Comparison of ENCODE assay signal across 20 mouse cellular contexts in genomic region chr5:73351796-73352195, GRCm38 (mm10). TPM values are rescaled to one million over a fixed set of nuclear protein-coding genes. Genes with fewer than 3 reads are reported as not detected.
A peak's percentile ranks its signal among the peaks of the same experiment; 100 is the strongest.
DNase-seq lines count a peak whose midpoint lies in the region; ATAC-seq and TF ChIP-seq lines count a peak whose summit lies in the region.
"Had no signal": no experiment of that assay in that cellular context is flagged by ENCODE, and none has a peak within 500 bp of the region (broad histone marks: within the 10 kb centered on the region; RNA-seq: fewer than 3 reads in every experiment).

No protein-coding gene starts in this region.

- no peak for ATAC-seq in midbrain, embryonic 11.5 days (ENCODE audit: low FRiP score)
- ATAC-seq in midbrain, embryonic 16.5 days, result no peak
- peak; percentile 44 for ATAC-seq in intestine, embryonic 16.5 days
- ATAC-seq: forebrain, embryonic 13.5 days; forebrain, embryonic 15.5 days had no signal

- TF ChIP-seq CTCF in small intestine, adult 2 months (IDR thresholded peaks at IDR 0.05; ENCODE audit: extremely low read depth, insufficient read length, insufficient replicate concordance, low read depth, low read length), result no peak

- H3K9ac ChIP-seq in midbrain, embryonic 11.5 days (ENCODE audit: low read length), result no peak overlapping the region
- no peak overlapping the region for H3K9ac ChIP-seq in midbrain, embryonic 16.5 days (ENCODE audit: low read depth, low read length)
- H3K9ac ChIP-seq in intestine, embryonic 16.5 days (ENCODE audit: low read depth, low read length), result no peak overlapping the region
- H3K9ac ChIP-seq: embryonic facial prominence, embryonic 12.5 days; forebrain, embryonic 13.5 days; forebrain, embryonic 15.5 days had no signal

- peaks cover 3% of the 10 kb centered on the region for H3K4me1 ChIP-seq in midbrain, embryonic 11.5 days (ENCODE audit: control insufficient read depth, insufficient read depth, low read length)
- peaks cover 3% of the 10 kb centered on the region; the same call in 1 of the 2 replicates for H3K4me1 ChIP-seq in midbrain, embryonic 16.5 days (ENCODE audit: control insufficient read depth, insufficient read depth, low read length)
- H3K4me1 ChIP-seq in intestine, embryonic 16.5 days (ENCODE audit: control insufficient read depth, insufficient read depth, low read length), result peaks cover 30% of the 10 kb centered on the region
- H3K4me1 ChIP-seq in small intestine, adult 2 months (ENCODE audit: control insufficient read depth, insufficient read depth, insufficient read length, low read length), result peaks cover 32% of the 10 kb centered on the region
- H3K4me1 ChIP-seq: embryonic facial prominence, embryonic 12.5 days; forebrain, embryonic 15.5 days had no signal

- 88% methylated on average over 1 of the region's 1 CpGs for WGBS in midbrain, embryonic 11.5 days
- WGBS in midbrain, embryonic 16.5 days, result 97% methylated on average over 1 of the region's 1 CpGs
- WGBS in intestine, embryonic 16.5 days, result 85% methylated on average over 1 of the region's 1 CpGs
- WGBS in small intestine, adult 2 months, result 57% methylated on average over 1 of the region's 1 CpGs

- no peak overlapping the region for H3K27ac ChIP-seq in midbrain, embryonic 11.5 days (ENCODE audit: low read depth, low read length)
- no peak overlapping the region for H3K27ac ChIP-seq in midbrain, embryonic 16.5 days (ENCODE audit: low read length)
- H3K27ac ChIP-seq in intestine, embryonic 16.5 days (ENCODE audit: low read length), result peak overlapping the region; percentile 74
- peak overlapping the region; percentile 66; the same call in 1 of the 2 replicates for H3K27ac ChIP-seq in small intestine, adult 2 months (ENCODE audit: insufficient read depth, low read depth, low read length)
- H3K27ac ChIP-seq: embryonic facial prominence, embryonic 10.5 days; embryonic facial prominence, embryonic 12.5 days; forebrain, embryonic 13.5 days; forebrain, embryonic 15.5 days had no signal

- no peaks in the 10 kb centered on the region for H3K36me3 ChIP-seq in midbrain, embryonic 11.5 days (ENCODE audit: control insufficient read depth, insufficient read depth, low read length)
- no peaks in the 10 kb centered on the region for H3K36me3 ChIP-seq in midbrain, embryonic 16.5 days (ENCODE audit: control insufficient read depth, insufficient read depth, low read length)
- H3K36me3 ChIP-seq in intestine, embryonic 16.5 days (ENCODE audit: control insufficient read depth, insufficient read depth, low read length), result no peaks in the 10 kb centered on the region
- H3K36me3 ChIP-seq in small intestine, adult 2 months (ENCODE audit: control insufficient read depth, insufficient read depth, low read length), result no peaks in the 10 kb centered on the region
- H3K36me3 ChIP-seq: embryonic facial prominence, embryonic 10.5 days; embryonic facial prominence, embryonic 12.5 days; forebrain, embryonic 15.5 days had no signal

- TF ChIP-seq POLR2A in small intestine, adult 2 months (IDR thresholded peaks at IDR 0.05; ENCODE audit: low read depth, low read length), result no peak

- no peak overlapping the region for H3K4me2 ChIP-seq in midbrain, embryonic 11.5 days
- no peak overlapping the region for H3K4me2 ChIP-seq in midbrain, embryonic 16.5 days (ENCODE audit: low read length)
- H3K4me2 ChIP-seq in intestine, embryonic 16.5 days (ENCODE audit: low read depth, low read length), result no peak overlapping the region
- H3K4me2 ChIP-seq: embryonic facial prominence, embryonic 12.5 days; forebrain, embryonic 13.5 days; forebrain, embryonic 15.5 days had no signal

- no peaks in the 10 kb centered on the region for H3K27me3 ChIP-seq in midbrain, embryonic 11.5 days (ENCODE audit: control insufficient read depth, insufficient read depth, low read length)
- H3K27me3 ChIP-seq in midbrain, embryonic 16.5 days (ENCODE audit: control insufficient read depth, insufficient read depth, low read depth, low read length), result no peaks in the 10 kb centered on the region
- no peaks in the 10 kb centered on the region for H3K27me3 ChIP-seq in intestine, embryonic 16.5 days (replicated peaks; ENCODE audit: control insufficient read depth, insufficient read depth, low read length)
- no peaks in the 10 kb centered on the region for H3K27me3 ChIP-seq in small intestine, adult 2 months (ENCODE audit: control insufficient read depth, insufficient read depth, low read length)
- H3K27me3 ChIP-seq: embryonic facial prominence, embryonic 12.5 days; forebrain, embryonic 13.5 days; forebrain, embryonic 15.5 days had no signal

- no peak overlapping the region for H3K4me3 ChIP-seq in midbrain, embryonic 11.5 days (ENCODE audit: low read depth, low read length)
- H3K4me3 ChIP-seq in midbrain, embryonic 16.5 days (ENCODE audit: low read depth, low read length), result no peak overlapping the region
- no peak overlapping the region for H3K4me3 ChIP-seq in intestine, embryonic 16.5 days (ENCODE audit: low read length)
- no peak overlapping the region for H3K4me3 ChIP-seq in small intestine, adult 2 months (ENCODE audit: low read depth, low read length)
- H3K4me3 ChIP-seq: embryonic facial prominence, embryonic 10.5 days; embryonic facial prominence, embryonic 12.5 days; forebrain, embryonic 13.5 days; forebrain, embryonic 15.5 days had no signal

- DNase-seq in midbrain, embryonic 11.5 days (ENCODE audit: low spot score, missing footprints), result peak; percentile 73
- DNase-seq in thymus, postnatal 4 days, result no peak
- no peak for DNase-seq in lung, adult 18-20 months
- DNase-seq: adrenal gland, adult 2 months; adrenal gland, postnatal 10 days; adrenal gland, postnatal 25 days; cerebellum, adult 11-12 months; cerebellum, adult 2 months; cerebellum, adult 9-10 months; cerebellum, postnatal 10 days; cerebellum, postnatal 25 days had no signal

- H3K9me3 ChIP-seq in midbrain, embryonic 11.5 days (ENCODE audit: control insufficient read depth, low read length), result no peaks in the 10 kb centered on the region
- no peaks in the 10 kb centered on the region for H3K9me3 ChIP-seq in midbrain, embryonic 16.5 days (replicated peaks; ENCODE audit: control insufficient read depth, low read length, poor library complexity, severe bottlenecking)
- H3K9me3 ChIP-seq in intestine, embryonic 16.5 days (ENCODE audit: control insufficient read depth, low read length), result no peaks in the 10 kb centered on the region
- H3K9me3 ChIP-seq: embryonic facial prominence, embryonic 10.5 days; embryonic facial prominence, embryonic 12.5 days; forebrain, embryonic 13.5 days; forebrain, embryonic 15.5 days had no signal

RNA-seq across cellular contexts. Expression of gene Ociad2, which starts 11.0 kb away (rescaled TPM):
- polyA plus RNA-seq in midbrain, embryonic 11.5 days (2014; fragmentation: Nextera tagmentation; extraction: Ambion mirVana), result 13.5 and 15.5 TPM in 2 replicates
- polyA plus RNA-seq in midbrain, embryonic 16.5 days (2015; fragmentation: Nextera tagmentation; extraction: Ambion mirVana), result 28.3 and 34.5 TPM in 2 replicates
- 273 and 289 TPM in 2 replicates for polyA plus RNA-seq in intestine, embryonic 16.5 days (2015; fragmentation: Nextera tagmentation; extraction: Ambion mirVana)
- 10.6 and 12.7 TPM in 2 replicates for polyA plus RNA-seq in small intestine, adult 2 months (2012; rRNA removed)

RNA-seq across cellular contexts. Expression of gene Cwh43, which starts 54.1 kb away (rescaled TPM):
- polyA plus RNA-seq in midbrain, embryonic 11.5 days (2014; fragmentation: Nextera tagmentation; extraction: Ambion mirVana), result not detected in 2 replicates
- 0.18 and 0.40 TPM in 2 replicates for polyA plus RNA-seq in midbrain, embryonic 16.5 days (2015; fragmentation: Nextera tagmentation; extraction: Ambion mirVana)
- 0.13 and 0.16 TPM in 2 replicates for polyA plus RNA-seq in intestine, embryonic 16.5 days (2015; fragmentation: Nextera tagmentation; extraction: Ambion mirVana)
- polyA plus RNA-seq in small intestine, adult 2 months (2012; rRNA removed), result 0.32 and 6.7 TPM in 2 replicates
- polyA plus RNA-seq: adrenal gland, adult 2 months; C2C12; embryonic facial prominence, embryonic 10.5 days; embryonic facial prominence, embryonic 12.5 days; forebrain, embryonic 11.5 days had no signal

RNA-seq across cellular contexts. Expression of gene Ociad1, which starts 59.2 kb away (rescaled TPM):
- 159 and 168 TPM in 2 replicates for polyA plus RNA-seq in midbrain, embryonic 11.5 days (2014; fragmentation: Nextera tagmentation; extraction: Ambion mirVana)
- polyA plus RNA-seq in midbrain, embryonic 16.5 days (2015; fragmentation: Nextera tagmentation; extraction: Ambion mirVana), result 361 and 374 TPM in 2 replicates
- polyA plus RNA-seq in intestine, embryonic 16.5 days (2015; fragmentation: Nextera tagmentation; extraction: Ambion mirVana), result 250 and 270 TPM in 2 replicates
- polyA plus RNA-seq in small intestine, adult 2 months (2012; rRNA removed), result 14.8 and 16.0 TPM in 2 replicates

Comparison
In these comparisons a context has a peak if more than half of its experiments do, and no peak if none do; other contexts are left out.
1. H3K27ac ChIP-seq: peak in intestine, embryonic 16.5 days (single experiment) and small intestine, adult 2 months (single experiment); none in midbrain, embryonic 11.5 days (single experiment) and midbrain, embryonic 16.5 days (single experiment).